Mouse (Mus musculus) lung, postnatal 0 days (tissue): ENCODE measurements at regions not wholly inside any gene's neighbourhood (a gene's known extent, or its start where the extent isn't known, plus 50 kb on each side); places are given as distances from the start of the nearest gene placed in this dataset.

Experiments used
- ATAC-seq: fragments of 200-750 bp; cut with Nextera tagmentation; 2 replicates; pipeline ENCODE4 v1.8.0; 2017; ENCODE audit warnings: moderate library complexity
- DNase-seq: peaks from one replicate; pipeline ENCODE4 v3.0.0-alpha.2; 2016; ENCODE audit warnings: low spot score
- H3K27ac ChIP-seq: fragments of 300-500 bp; sonication (generic); 2 replicates; pipeline ENCODE4 v1.5.1; 2014; ENCODE audit warnings: antibody characterized with exemption, mild to moderate bottlenecking, low read length, mixed read lengths
- H3K27me3 ChIP-seq: fragments of 300-500 bp; sonication (generic); replicated peaks from 2 replicates; pipeline ENCODE4 v1.6.1; 2014; ENCODE audit warnings: low read length, mixed read lengths; ENCODE audit not compliant: insufficient read depth
- H3K36me3 ChIP-seq: fragments of 300-500 bp; sonication (generic); 2 replicates; pipeline ENCODE4 v1.6.1; 2014; ENCODE audit warnings: low read length, mixed read lengths; ENCODE audit not compliant: insufficient read depth
- H3K4me1 ChIP-seq: fragments of 300-500 bp; sonication (generic); 2 replicates; pipeline ENCODE4 v1.6.1; 2014; ENCODE audit warnings: antibody characterized with exemption, low read depth, low read length, mixed read lengths; ENCODE audit not compliant: insufficient read depth
- H3K4me2 ChIP-seq: fragments of 300-500 bp; sonication (generic); replicated peaks from 2 replicates; pipeline ENCODE4 v1.6.1; 2014; ENCODE audit warnings: low read depth, mild to moderate bottlenecking, low read length, moderate library complexity, mixed read lengths
- H3K4me3 ChIP-seq: fragments of 300-500 bp; sonication (generic); 2 replicates; pipeline ENCODE4 v1.5.1; 2014; ENCODE audit warnings: low read depth, low read length
- H3K9ac ChIP-seq: fragments of 300-500 bp; sonication (generic); replicated peaks from 2 replicates; pipeline ENCODE4 v1.6.1; 2014; ENCODE audit warnings: low read depth, mild to moderate bottlenecking
- H3K9me3 ChIP-seq: fragments of 300-500 bp; sonication (generic); 2 replicates; pipeline ENCODE4 v1.6.1; 2016; ENCODE audit warnings: low read length, mixed read lengths
- CTCF ChIP-seq: IDR thresholded peaks from 2 replicates; pipeline ENCODE4 v1.5.1; 2016; ENCODE audit warnings: antibody characterized with exemption, mild to moderate bottlenecking
- EP300 ChIP-seq: IDR thresholded peaks from 2 replicates; pipeline ENCODE4 v1.6.1; 2016; ENCODE audit warnings: antibody characterized with exemption, mild to moderate bottlenecking, control low read depth
- WGBS: fragments of 180-500 bp; shearing (Covaris S2); extraction: QIAGEN DNeasy Blood & Tissue Kit; methylation state at CpG from one replicate; pipeline ENCODE4 v1.1.7; 2014; 5-methylcytosine and 5-hydroxymethylcytosine counted together

- no peaks in the 10 kb centered on the region for H3K27me3 ChIP-seq
- H3K4me1 ChIP-seq = no peaks in the 10 kb centered on the region
- H3K9me3 ChIP-seq = no peaks in the 10 kb centered on the region
- WGBS = 73% methylated on average over 5 of the region's 5 CpGs
- H3K4me3 ChIP-seq = no peak overlapping the region
- TF ChIP-seq EP300 (no peak), CTCF (no peak)
- peak; percentile 37 for DNase-seq
- no peak for ATAC-seq
- no peak overlapping the region for H3K4me2 ChIP-seq
- H3K27ac ChIP-seq = no peak overlapping the region
- H3K36me3 ChIP-seq = no peaks in the 10 kb centered on the region
- H3K9ac ChIP-seq = no peak overlapping the region
Measured at GRCm38 (mm10) chr4:56261992-56262391, 477.9 kb upstream of the Gm26657 start.

GRCm38 (mm10) chr4:56252375-56252774, 487.5 kb upstream of the Gm26657 start:
- no peak overlapping the region for H3K4me2 ChIP-seq
- 9% methylated on average over 1 of the region's 1 CpGs for WGBS
- H3K27me3 ChIP-seq = no peaks in the 10 kb centered on the region
- H3K4me3 ChIP-seq = no peak overlapping the region
- ATAC-seq (peak; percentile 71), DNase-seq (peak; percentile 44)
- TF ChIP-seq EP300 = peak; percentile 66; the same call in 1 of the 2 replicates
- no peak for TF ChIP-seq CTCF
- H3K9ac ChIP-seq = no peak overlapping the region
- no peaks in the 10 kb centered on the region for H3K4me1 ChIP-seq
- no peaks in the 10 kb centered on the region for H3K36me3 ChIP-seq
- H3K9me3 ChIP-seq = no peaks in the 10 kb centered on the region
- H3K27ac ChIP-seq = no peak overlapping the region

GRCm38 (mm10) chr4:56251766-56252165, 488.1 kb upstream of the Gm26657 start:
- TF ChIP-seq EP300 (peak; percentile 89), CTCF (no peak)
- ATAC-seq = peak; percentile 57
- no peaks in the 10 kb centered on the region for H3K27me3 ChIP-seq
- peak; percentile 54 for DNase-seq
- no peaks in the 10 kb centered on the region for H3K36me3 ChIP-seq
- H3K4me3 ChIP-seq = no peak overlapping the region
- 62% methylated on average over 2 of the region's 2 CpGs for WGBS
- H3K27ac ChIP-seq = no peak overlapping the region
- H3K9me3 ChIP-seq = no peaks in the 10 kb centered on the region
- no peak overlapping the region for H3K9ac ChIP-seq
- no peaks in the 10 kb centered on the region for H3K4me1 ChIP-seq
- H3K4me2 ChIP-seq = no peak overlapping the region

- no peak overlapping the region for H3K27ac ChIP-seq
- no peak overlapping the region for H3K4me3 ChIP-seq
- DNase-seq (no peak), ATAC-seq (no peak)
- no peaks in the 10 kb centered on the region for H3K4me1 ChIP-seq
- TF ChIP-seq CTCF (no peak), EP300 (no peak)
- H3K27me3 ChIP-seq = no peaks in the 10 kb centered on the region
- no peaks in the 10 kb centered on the region for H3K9me3 ChIP-seq
- no peaks in the 10 kb centered on the region for H3K36me3 ChIP-seq
- no peak overlapping the region for H3K4me2 ChIP-seq
- WGBS = 95% methylated on average over 2 of the region's 2 CpGs
- no peak overlapping the region for H3K9ac ChIP-seq
Measured at GRCm38 (mm10) chr4:56250611-56251010, 489.3 kb upstream of the Gm26657 start.

- no peak overlapping the region for H3K9ac ChIP-seq
- ATAC-seq (no peak), DNase-seq (no peak)
- 77% methylated on average over 6 of the region's 6 CpGs for WGBS
- no peaks in the 10 kb centered on the region for H3K27me3 ChIP-seq
- H3K4me1 ChIP-seq = no peaks in the 10 kb centered on the region
- no peaks in the 10 kb centered on the region for H3K36me3 ChIP-seq
- no peak overlapping the region for H3K4me3 ChIP-seq
- H3K4me2 ChIP-seq = no peak overlapping the region
- TF ChIP-seq CTCF (no peak), EP300 (no peak)
- H3K9me3 ChIP-seq = no peaks in the 10 kb centered on the region
- no peak overlapping the region for H3K27ac ChIP-seq
Measured at GRCm38 (mm10) chr4:56243863-56244262, 496.0 kb upstream of the Gm26657 start.

GRCm38 (mm10) chr4:56238496-56239488, 501.1 kb upstream of the Gm26657 start:
- WGBS = 53% methylated on average over 4 of the region's 4 CpGs
- H3K9ac ChIP-seq = no peak overlapping the region
- H3K27ac ChIP-seq = no peak overlapping the region
- no peaks in the 10 kb centered on the region for H3K4me1 ChIP-seq
- no peaks in the 10 kb centered on the region for H3K27me3 ChIP-seq
- ATAC-seq = no peak
- no peak for DNase-seq
- H3K9me3 ChIP-seq = no peaks in the 10 kb centered on the region
- no peak overlapping the region for H3K4me3 ChIP-seq
- TF ChIP-seq EP300 (no peak), CTCF (no peak)
- H3K36me3 ChIP-seq = no peaks in the 10 kb centered on the region
- H3K4me2 ChIP-seq = no peak overlapping the region
